8 mouse cellular contexts compared by ENCODE assay signal in genomic region chr12:99306536-99307204, GRCm38 (mm10).
DNase-seq lines count a peak whose midpoint lies in the region; ATAC-seq and TF ChIP-seq lines count a peak whose summit lies in the region.

No protein-coding gene starts in this region.

- 38% methylated on average over 6 of the region's 6 CpGs for WGBS in heart, embryonic 12.5 days
- WGBS in lung, embryonic 15.5 days, result 59% methylated on average over 6 of the region's 6 CpGs
- WGBS in lung, postnatal 0 days, result 49% methylated on average over 6 of the region's 6 CpGs
- 52% methylated on average over 6 of the region's 6 CpGs for whole genome bisulfite sequencing in forebrain, embryonic 14.5 days
- WGBS in midbrain, embryonic 16.5 days, result 46% methylated on average over 6 of the region's 6 CpGs

- no peaks in the 10 kb centered on the region for H3K9me3 ChIP-seq in heart, embryonic 12.5 days (replicated peaks)
- H3K9me3 ChIP-seq in lung, embryonic 15.5 days, result no peaks in the 10 kb centered on the region
- no peaks in the 10 kb centered on the region for H3K9me3 ChIP-seq in lung, postnatal 0 days (ENCODE audit: low read length)
- no peaks in the 10 kb centered on the region for H3K9me3 ChIP-seq in forebrain, embryonic 14.5 days (replicated peaks; ENCODE audit: control insufficient read depth, low read length)
- no peaks in the 10 kb centered on the region for H3K9me3 ChIP-seq in midbrain, embryonic 16.5 days (replicated peaks; ENCODE audit: control insufficient read depth, low read length, poor library complexity, severe bottlenecking)

- ATAC-seq in heart, embryonic 12.5 days (ENCODE audit: insufficient number of reproducible peaks, low FRiP score), result no peak
- no peak for ATAC-seq in lung, embryonic 15.5 days (ENCODE audit: borderline replicate concordance, extremely low read depth, low FRiP score, low TSS enrichment)
- ATAC-seq in lung, postnatal 0 days, result no peak
- ATAC-seq in forebrain, embryonic 14.5 days, result peak; percentile 24; the same call in 1 of the 2 replicates
- ATAC-seq in midbrain, embryonic 16.5 days, result no peak

- H3K27ac ChIP-seq in heart, embryonic 12.5 days (ENCODE audit: poor library complexity, severe bottlenecking), result peak overlapping the region; percentile 84
- H3K27ac ChIP-seq in lung, embryonic 15.5 days, result 0 out of 2 replicates have a peak overlapping the region, but pooled peaks have one; percentile 3
- H3K27ac ChIP-seq in lung, postnatal 0 days (ENCODE audit: low read length), result no peak overlapping the region
- H3K27ac ChIP-seq in forebrain, embryonic 14.5 days (ENCODE audit: low read depth, low read length), result peak overlapping the region; percentile 76
- peak overlapping the region; percentile 60 for H3K27ac ChIP-seq in midbrain, embryonic 16.5 days (ENCODE audit: low read length)

- no peaks in the 10 kb centered on the region for H3K36me3 ChIP-seq in heart, embryonic 12.5 days
- no peaks in the 10 kb centered on the region for H3K36me3 ChIP-seq in lung, embryonic 15.5 days
- no peaks in the 10 kb centered on the region for H3K36me3 ChIP-seq in lung, postnatal 0 days (ENCODE audit: insufficient read depth, low read length)
- no peaks in the 10 kb centered on the region for H3K36me3 ChIP-seq in forebrain, embryonic 14.5 days (ENCODE audit: control insufficient read depth, insufficient read depth, low read length)
- no peaks in the 10 kb centered on the region for H3K36me3 ChIP-seq in midbrain, embryonic 16.5 days (ENCODE audit: control insufficient read depth, insufficient read depth, low read length)

- peak overlapping the region; percentile 2; the same call in 1 of the 2 replicates for H3K4me3 ChIP-seq in heart, embryonic 12.5 days
- H3K4me3 ChIP-seq in lung, embryonic 15.5 days, result no peak overlapping the region
- H3K4me3 ChIP-seq in lung, postnatal 0 days (ENCODE audit: low read depth, low read length), result no peak overlapping the region
- no peak overlapping the region for H3K4me3 ChIP-seq in forebrain, embryonic 14.5 days (ENCODE audit: low read depth, low read length)
- H3K4me3 ChIP-seq in midbrain, embryonic 16.5 days (ENCODE audit: low read depth, low read length), result no peak overlapping the region

- no peak for DNase-seq in heart, adult 11 months
- no peak for DNase-seq in lung, postnatal 0 days (ENCODE audit: low spot score)
- DNase-seq in forebrain, embryonic 14.5 days (ENCODE audit: low spot score), result peak; percentile 46
- no peak for DNase-seq in ovary, postnatal 10 days (ENCODE audit: low spot score)
- no peak for DNase-seq in adrenal gland, adult 18-20 months (ENCODE audit: low spot score in 2 of 2)

- peaks cover 58% of the 10 kb centered on the region for H3K4me1 ChIP-seq in heart, embryonic 12.5 days (replicated peaks)
- peaks cover 18% of the 10 kb centered on the region for H3K4me1 ChIP-seq in lung, embryonic 15.5 days
- peaks cover 8% of the 10 kb centered on the region; the same call in 1 of the 2 replicates for H3K4me1 ChIP-seq in lung, postnatal 0 days (ENCODE audit: insufficient read depth, low read depth, low read length)
- H3K4me1 ChIP-seq in forebrain, embryonic 14.5 days (ENCODE audit: control insufficient read depth, insufficient read depth, low read length), result peaks cover 47% of the 10 kb centered on the region
- peaks cover 47% of the 10 kb centered on the region for H3K4me1 ChIP-seq in midbrain, embryonic 16.5 days (ENCODE audit: control insufficient read depth, insufficient read depth, low read length)

- H3K27me3 ChIP-seq in heart, embryonic 12.5 days (replicated peaks), result no peaks in the 10 kb centered on the region
- no peaks in the 10 kb centered on the region for H3K27me3 ChIP-seq in lung, embryonic 15.5 days
- no peaks in the 10 kb centered on the region for H3K27me3 ChIP-seq in lung, postnatal 0 days (replicated peaks; ENCODE audit: insufficient read depth, low read length)
- no peaks in the 10 kb centered on the region for H3K27me3 ChIP-seq in forebrain, embryonic 14.5 days (replicated peaks; ENCODE audit: control insufficient read depth, insufficient read depth, low read length)
- no peaks in the 10 kb centered on the region for H3K27me3 ChIP-seq in midbrain, embryonic 16.5 days (ENCODE audit: control insufficient read depth, insufficient read depth, low read depth, low read length)

- no peak for TF ChIP-seq CTCF in lung, postnatal 0 days (IDR thresholded peaks at IDR 0.05)

- peak overlapping the region; percentile 62 for H3K4me2 ChIP-seq in heart, embryonic 12.5 days
- H3K4me2 ChIP-seq in lung, embryonic 15.5 days, result no peak overlapping the region
- no peak overlapping the region for H3K4me2 ChIP-seq in lung, postnatal 0 days (replicated peaks; ENCODE audit: low read depth, low read length)
- H3K4me2 ChIP-seq in forebrain, embryonic 14.5 days (ENCODE audit: low read length), result no peak overlapping the region
- no peak overlapping the region for H3K4me2 ChIP-seq in midbrain, embryonic 16.5 days (ENCODE audit: low read length)

- TF ChIP-seq EP300 in lung, postnatal 0 days (IDR thresholded peaks at IDR 0.05), result no peak

- H3K9ac ChIP-seq in heart, embryonic 12.5 days, result 0 out of 2 replicates have a peak overlapping the region, but pooled peaks have one; percentile 4
- no peak overlapping the region for H3K9ac ChIP-seq in lung, embryonic 15.5 days
- H3K9ac ChIP-seq in lung, postnatal 0 days (replicated peaks; ENCODE audit: low read depth), result no peak overlapping the region
- H3K9ac ChIP-seq in forebrain, embryonic 14.5 days (ENCODE audit: low read length), result no peak overlapping the region
- H3K9ac ChIP-seq in midbrain, embryonic 16.5 days (ENCODE audit: low read depth, low read length), result no peak overlapping the region
